Mouse (Mus musculus) left cerebral cortex, adult 18-20 months (tissue): ENCODE measurements around the gene Zcchc7. TPM values are rescaled to one million over a fixed set of nuclear protein-coding genes. Genes with fewer than 3 reads are reported as not detected.

ENCODE experiments used
- DNase-seq, 2 experiments: peaks; one replicate each; pipeline ENCODE4 v3.0.0; 2021 to 2022; ENCODE audit warnings: low spot score in 2 of 2, mixed read lengths in 1 of 2
- long read RNA-seq, 2 experiments: library from polyadenylated mRNA; stranded (forward); transcript quantifications; one replicate each; pipeline ENCODE4 v2.0.0; 2021
- total RNA-seq, 2 experiments: library from RNA; stranded (reverse); gene quantifications; 2 replicates each; pipeline ENCODE4 v1.2.3; 2021

The Zcchc7 gene
- total RNA-seq: 10 to 100 TPM; 48.6 to 54.1 TPM
- long read RNA-seq, experiment 1, full-length matches to known transcripts: 3 of 8 reads
- long read RNA-seq, experiment 1, partial matches to known transcripts: 2 of 8 reads
- long read RNA-seq, experiment 1, other reads (novel, unspliced or antisense): 3 of 8 reads
- long read RNA-seq, experiment 2, full-length matches to known transcripts: 5 of 8 reads
- long read RNA-seq, experiment 2, partial matches to known transcripts: 0 of 8 reads
- long read RNA-seq, experiment 2, other reads (novel, unspliced or antisense): 3 of 8 reads

GRCm38 (mm10) chr4:44755553-44756133 lies at the start of gene Zcchc7:
Gene Zcchc7, plus strand, starts transcription at chr4:44755877.
- DNase-seq: no peak

- DNase-seq: no peak
Observed at GRCm38 (mm10) chr4:44705967-44706366, 49.7 kb upstream of the Zcchc7 start.

GRCm38 (mm10) chr4:44706865-44707264 lies 48.8 kb upstream of the Zcchc7 start:
- DNase-seq: no peak

- no peak for DNase-seq
Observed at GRCm38 (mm10) chr4:44708311-44708710, 47.4 kb upstream of the Zcchc7 start.

DNA sequence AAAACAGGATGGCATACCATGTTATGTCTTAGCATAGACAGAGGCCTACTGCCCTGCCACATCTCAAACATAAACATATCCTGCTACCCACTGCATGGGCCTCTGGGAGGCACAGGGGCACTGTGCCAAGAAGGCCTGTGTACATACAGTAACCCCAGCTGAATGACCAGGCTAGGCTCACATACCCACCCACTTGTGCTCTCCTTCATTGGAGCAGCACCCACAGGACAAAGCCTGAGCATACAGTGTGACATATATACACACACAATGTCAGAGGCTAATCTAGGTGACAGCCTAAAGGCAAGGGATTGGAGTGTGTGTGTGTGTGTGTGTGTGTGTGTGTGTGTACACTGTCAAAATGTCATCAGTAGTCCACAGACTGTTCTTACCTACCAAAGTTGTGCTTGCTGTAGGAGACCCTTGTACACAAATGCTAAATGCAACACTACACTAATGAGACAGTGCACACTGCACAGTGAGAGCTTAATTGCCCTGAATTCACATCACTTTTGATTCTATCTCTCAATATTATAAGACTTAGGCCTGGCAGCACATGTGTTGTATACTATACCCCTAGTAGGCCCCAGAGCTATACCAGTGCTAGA lies 46.5 kb upstream of the Zcchc7 start:
- no peak for DNase-seq

GRCm38 (mm10) chr4:44709740-44710700 lies 45.7 kb upstream of the Zcchc7 start, which contains the start of gene Pax5:
Gene Pax5, minus strand, starts transcription at chr4:44710487.
- no peak for DNase-seq

GRCm38 (mm10) chr4:44710701-44711097 lies 45.0 kb upstream of the Zcchc7 start:
- no peak for DNase-seq

GRCm38 (mm10) chr4:44711136-44711900 lies 44.4 kb upstream of the Zcchc7 start:
- no peak for DNase-seq

- no peak for DNase-seq
Observed at GRCm38 (mm10) chr4:44712051-44712700, 43.5 kb upstream of the Zcchc7 start.

GRCm38 (mm10) chr4:44712786-44713553 lies 42.7 kb upstream of the Zcchc7 start:
- no peak for DNase-seq

- no peak for DNase-seq
Observed at GRCm38 (mm10) chr4:44713554-44714051, 42.1 kb upstream of the Zcchc7 start.

GRCm38 (mm10) chr4:44714111-44714621 lies 41.5 kb upstream of the Zcchc7 start:
- no peak for DNase-seq

DNA sequence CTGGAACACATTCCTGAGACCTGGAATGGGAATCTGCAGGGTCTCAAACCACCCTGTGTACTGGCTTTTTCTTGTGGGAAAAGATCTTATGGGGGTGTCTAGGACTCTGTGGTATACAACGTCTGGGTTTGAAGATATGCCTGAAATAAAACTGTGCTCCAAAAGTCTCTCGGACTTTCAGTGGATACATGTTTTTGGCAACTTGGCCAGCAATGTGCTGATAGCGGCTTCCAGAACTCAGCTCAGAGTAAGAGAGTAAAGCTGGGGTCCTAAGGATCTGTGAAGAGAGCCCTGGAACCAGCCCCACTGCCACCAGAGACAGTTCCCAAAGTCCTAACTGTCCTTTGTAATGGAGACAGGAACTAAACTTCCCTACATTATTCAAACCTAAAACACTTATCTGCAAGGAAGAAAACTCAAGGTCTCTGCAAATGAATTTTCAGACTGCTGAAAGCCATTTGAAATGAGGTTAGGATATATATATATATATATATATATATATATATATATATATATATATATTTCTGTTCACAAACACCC lies 40.0 kb upstream of the Zcchc7 start:
- no peak for DNase-seq

DNA sequence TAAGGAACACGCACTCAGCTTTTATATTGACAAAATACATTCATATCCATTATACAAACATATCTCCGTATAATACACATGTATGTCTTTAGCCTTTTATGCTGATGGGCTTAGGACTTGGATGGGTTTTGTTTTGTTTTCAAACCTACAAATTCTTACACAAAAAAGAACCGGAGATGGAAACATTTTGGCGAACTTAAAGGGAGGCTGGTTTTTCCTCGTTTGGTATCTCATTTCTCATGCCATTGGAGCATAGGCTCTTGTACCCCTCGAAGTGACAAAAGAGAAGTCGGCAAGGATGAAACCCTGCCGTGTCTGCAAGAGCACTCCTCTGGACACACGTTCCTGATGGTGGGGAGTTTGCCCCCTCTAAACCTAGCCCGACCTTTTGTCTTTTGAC lies 39.3 kb upstream of the Zcchc7 start:
- no peak for DNase-seq

DNA sequence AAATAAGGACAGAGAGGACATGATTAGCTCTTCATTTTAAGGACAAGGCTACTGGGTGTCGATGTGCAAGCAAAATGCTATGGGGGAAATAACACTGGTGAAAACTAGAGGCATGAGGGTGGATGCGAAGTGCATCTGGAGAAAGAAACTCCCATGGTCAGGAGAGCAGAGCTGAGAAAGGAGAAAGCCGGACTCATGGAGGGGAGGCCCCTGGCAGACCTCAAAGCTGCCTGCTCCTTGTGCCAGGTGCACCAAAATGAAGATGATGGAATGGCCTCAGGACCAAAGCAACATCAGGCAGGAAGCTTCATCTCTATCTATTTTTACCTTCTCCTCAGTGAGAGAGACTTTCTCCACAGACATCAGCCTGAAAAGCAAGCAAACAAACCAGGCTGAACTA lies 38.0 kb upstream of the Zcchc7 start:
- no peak for DNase-seq

- no peak for DNase-seq
Observed at GRCm38 (mm10) chr4:44720046-44720445, 35.6 kb upstream of the Zcchc7 start.

DNA sequence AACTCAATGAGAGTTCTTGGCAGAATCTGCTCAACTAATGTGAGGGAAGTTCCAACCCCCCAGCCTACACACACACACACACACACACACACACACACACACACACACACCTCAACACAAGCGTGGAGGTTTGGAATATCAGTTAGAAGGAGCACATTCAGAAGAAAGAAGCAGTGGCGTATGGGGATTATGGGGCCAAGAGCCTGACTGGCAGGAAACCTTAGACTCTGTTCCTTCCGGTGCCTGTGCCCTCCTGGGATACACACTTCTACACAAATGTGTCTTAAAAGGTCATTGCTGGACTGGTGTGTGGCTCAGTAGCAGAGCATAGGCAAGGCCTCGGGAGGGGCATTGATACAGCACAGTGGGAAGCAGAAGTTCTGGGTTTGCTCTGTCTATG lies 34.4 kb upstream of the Zcchc7 start:
- no peak for DNase-seq

GRCm38 (mm10) chr4:44740471-44740870 lies 15.2 kb upstream of the Zcchc7 start:
- DNase-seq: no peak
